24 mouse cellular contexts compared by ENCODE assay signal in the genomic region with DNA sequence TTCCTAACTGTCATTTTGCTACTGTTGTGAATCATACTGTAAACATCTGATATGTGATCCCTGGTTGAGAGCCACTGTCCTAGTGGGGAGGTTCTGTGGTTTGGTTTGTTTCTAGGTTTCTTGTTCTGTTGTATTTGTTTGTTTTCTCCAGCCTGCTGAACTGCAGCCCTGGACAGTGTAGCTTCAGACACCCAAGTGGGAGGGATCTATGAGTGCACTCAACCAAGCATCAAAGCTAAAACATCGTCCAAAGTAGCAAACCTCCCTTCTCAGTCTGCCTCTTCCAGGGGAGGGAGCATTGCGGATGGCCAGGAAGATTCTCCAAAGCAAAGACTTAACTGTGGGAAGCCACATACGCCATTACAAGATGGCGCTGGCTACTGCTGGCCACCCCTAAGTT.
DNase-seq lines count a peak whose midpoint lies in the region; ATAC-seq and TF ChIP-seq lines count a peak whose summit lies in the region.
"Had no signal": no experiment of that assay in that cellular context is flagged by ENCODE, and none has a peak within 500 bp of the region (broad histone marks: within the 10 kb centered on the region; RNA-seq: fewer than 3 reads in every experiment).

No protein-coding gene starts in this region.

- in situ Hi-C loops in Patski (cut with MboI; ENCODE audit: low pct_unique_long_range_greater_than_20kb), result no loop called here

- H3K4me3 ChIP-seq in intestine, embryonic 14.5 days (ENCODE audit: low read depth, low read length), result no peak overlapping the region
- H3K4me3 ChIP-seq in intestine, embryonic 16.5 days (ENCODE audit: low read length), result no peak overlapping the region
- H3K4me3 ChIP-seq in kidney, embryonic 15.5 days (replicated peaks), result no peak overlapping the region
- no peak overlapping the region for H3K4me3 ChIP-seq in kidney, postnatal 0 days (replicated peaks; ENCODE audit: low read depth, low read length)
- H3K4me3 ChIP-seq in hindbrain, embryonic 10.5 days, result no peak overlapping the region
- H3K4me3 ChIP-seq: embryonic facial prominence, embryonic 13.5 days; embryonic facial prominence, embryonic 15.5 days; erythroblast, embryonic 14.5 days; forebrain, embryonic 10.5 days; forebrain, embryonic 12.5 days had no signal

- no peak overlapping the region for H3K27ac ChIP-seq in intestine, embryonic 14.5 days (ENCODE audit: low read depth)
- no peak overlapping the region for H3K27ac ChIP-seq in intestine, embryonic 16.5 days (ENCODE audit: low read length)
- no peak overlapping the region for H3K27ac ChIP-seq in kidney, embryonic 15.5 days
- no peak overlapping the region for H3K27ac ChIP-seq in kidney, postnatal 0 days
- no peak overlapping the region for H3K27ac ChIP-seq in hindbrain, embryonic 10.5 days
- H3K27ac ChIP-seq: embryonic facial prominence, embryonic 13.5 days; embryonic facial prominence, embryonic 15.5 days; forebrain, embryonic 10.5 days; forebrain, embryonic 12.5 days had no signal

- WGBS in intestine, embryonic 14.5 days, result 88% methylated on average over 4 of the region's 4 CpGs
- 89% methylated on average over 4 of the region's 4 CpGs for WGBS in intestine, embryonic 16.5 days
- 76% methylated on average over 4 of the region's 4 CpGs for WGBS in kidney, embryonic 15.5 days
- WGBS in kidney, postnatal 0 days, result 63% methylated on average over 4 of the region's 4 CpGs
- 89% methylated on average over 4 of the region's 4 CpGs for WGBS in hindbrain, embryonic 10.5 days

- no peaks in the 10 kb centered on the region for H3K27me3 ChIP-seq in intestine, embryonic 14.5 days (replicated peaks; ENCODE audit: control insufficient read depth, insufficient read depth, low read length)
- no peaks in the 10 kb centered on the region for H3K27me3 ChIP-seq in intestine, embryonic 16.5 days (replicated peaks; ENCODE audit: control insufficient read depth, insufficient read depth, low read length)
- no peaks in the 10 kb centered on the region for H3K27me3 ChIP-seq in kidney, embryonic 15.5 days
- no peaks in the 10 kb centered on the region for H3K27me3 ChIP-seq in kidney, postnatal 0 days (ENCODE audit: insufficient read depth, low read length)
- no peaks in the 10 kb centered on the region for H3K27me3 ChIP-seq in Patski
- no peaks in the 10 kb centered on the region for H3K27me3 ChIP-seq in hindbrain, embryonic 10.5 days (ENCODE audit: insufficient read depth, poor library complexity, severe bottlenecking)
- H3K27me3 ChIP-seq: embryonic facial prominence, embryonic 13.5 days; embryonic facial prominence, embryonic 15.5 days; forebrain, embryonic 12.5 days had no signal

- TF ChIP-seq CTCF in kidney, postnatal 0 days (IDR thresholded peaks at IDR 0.05; ENCODE audit: low read depth), result no peak
- no peak for TF ChIP-seq CTCF in Patski (IDR thresholded peaks at IDR 0.05)

- POLR2A ChIA-PET in Patski (lab: Charles Lee), result no interaction called here

- H3K4me2 ChIP-seq in intestine, embryonic 14.5 days (ENCODE audit: low read length), result no peak overlapping the region
- H3K4me2 ChIP-seq in intestine, embryonic 16.5 days (ENCODE audit: low read depth, low read length), result no peak overlapping the region
- H3K4me2 ChIP-seq in kidney, embryonic 15.5 days, result no peak overlapping the region
- no peak overlapping the region for H3K4me2 ChIP-seq in kidney, postnatal 0 days (ENCODE audit: low read length)
- H3K4me2 ChIP-seq: embryonic facial prominence, embryonic 13.5 days; embryonic facial prominence, embryonic 15.5 days; forebrain, embryonic 12.5 days had no signal

- CTCF ChIA-PET in Patski (lab: Charles Lee), result no interaction called here

- ATAC-seq in intestine, embryonic 14.5 days (replicated peaks; ENCODE audit: low FRiP score, low TSS enrichment, low read depth), result no peak
- ATAC-seq in intestine, embryonic 16.5 days, result no peak
- ATAC-seq in kidney, embryonic 15.5 days (replicated peaks; ENCODE audit: low FRiP score), result peak; percentile 26; the same call in 1 of the 2 replicates
- peak; percentile 69 for ATAC-seq in kidney, postnatal 0 days (replicated peaks; ENCODE audit: low FRiP score, low read depth)
- ATAC-seq in Patski, result peak; percentile 65
- ATAC-seq: forebrain, embryonic 14.5 days; forebrain, embryonic 16.5 days had no signal

- no peak overlapping the region for H3K9ac ChIP-seq in intestine, embryonic 14.5 days (ENCODE audit: low read length)
- H3K9ac ChIP-seq in intestine, embryonic 16.5 days (ENCODE audit: low read depth, low read length), result no peak overlapping the region
- H3K9ac ChIP-seq in kidney, embryonic 15.5 days, result no peak overlapping the region
- no peak overlapping the region for H3K9ac ChIP-seq in kidney, postnatal 0 days (ENCODE audit: low read depth, low read length)
- H3K9ac ChIP-seq: embryonic facial prominence, embryonic 13.5 days; embryonic facial prominence, embryonic 15.5 days; forebrain, embryonic 12.5 days had no signal

- H3K9me3 ChIP-seq in intestine, embryonic 14.5 days (ENCODE audit: control insufficient read depth, low read length), result no peaks in the 10 kb centered on the region
- H3K9me3 ChIP-seq in intestine, embryonic 16.5 days (ENCODE audit: control insufficient read depth, low read length), result no peaks in the 10 kb centered on the region
- H3K9me3 ChIP-seq in kidney, embryonic 15.5 days (replicated peaks), result no peaks in the 10 kb centered on the region
- H3K9me3 ChIP-seq in kidney, postnatal 0 days (replicated peaks; ENCODE audit: low read length), result no peaks in the 10 kb centered on the region
- no peaks in the 10 kb centered on the region for H3K9me3 ChIP-seq in hindbrain, embryonic 10.5 days
- H3K9me3 ChIP-seq: embryonic facial prominence, embryonic 13.5 days; embryonic facial prominence, embryonic 15.5 days; forebrain, embryonic 10.5 days; forebrain, embryonic 12.5 days had no signal

- no peaks in the 10 kb centered on the region for H3K4me1 ChIP-seq in intestine, embryonic 14.5 days (replicated peaks; ENCODE audit: control insufficient read depth, insufficient read depth, low read length)
- no peaks in the 10 kb centered on the region for H3K4me1 ChIP-seq in intestine, embryonic 16.5 days (ENCODE audit: control insufficient read depth, insufficient read depth, low read length)
- peaks cover 21% of the 10 kb centered on the region for H3K4me1 ChIP-seq in kidney, embryonic 15.5 days
- H3K4me1 ChIP-seq in kidney, postnatal 0 days (replicated peaks; ENCODE audit: insufficient read depth, low read length), result peaks cover 4% of the 10 kb centered on the region; the same call in 1 of the 2 replicates
- H3K4me1 ChIP-seq in hindbrain, embryonic 10.5 days (replicated peaks), result no peaks in the 10 kb centered on the region
- H3K4me1 ChIP-seq: embryonic facial prominence, embryonic 13.5 days; embryonic facial prominence, embryonic 15.5 days; forebrain, embryonic 12.5 days had no signal

- no peaks in the 10 kb centered on the region for H3K36me3 ChIP-seq in intestine, embryonic 14.5 days (ENCODE audit: control insufficient read depth, insufficient read depth, low read length)
- H3K36me3 ChIP-seq in intestine, embryonic 16.5 days (ENCODE audit: control insufficient read depth, insufficient read depth, low read length), result no peaks in the 10 kb centered on the region
- H3K36me3 ChIP-seq in kidney, embryonic 15.5 days, result no peaks in the 10 kb centered on the region
- H3K36me3 ChIP-seq in kidney, postnatal 0 days (ENCODE audit: insufficient read depth, low read length), result no peaks in the 10 kb centered on the region
- H3K36me3 ChIP-seq in hindbrain, embryonic 10.5 days, result no peaks in the 10 kb centered on the region
- H3K36me3 ChIP-seq: embryonic facial prominence, embryonic 13.5 days; embryonic facial prominence, embryonic 15.5 days; forebrain, embryonic 10.5 days; forebrain, embryonic 12.5 days had no signal

- DNase-seq in intestine, embryonic 14.5 days (ENCODE audit: low spot score), result peak; percentile 24
- DNase-seq in kidney, adult 18-20 months, result no peak
- DNase-seq in kidney, postnatal 0 days (ENCODE audit: low spot score), result peak; percentile 52
- no peak for DNase-seq in kidney, postnatal 36 days
- DNase-seq in Patski (ENCODE audit: low read depth, low spot score), result no peak
- no peak for DNase-seq in hindbrain, embryonic 10.5 days (ENCODE audit: low spot score)
- DNase-seq: adrenal gland, adult 2 months; adrenal gland, postnatal 10 days; adrenal gland, postnatal 25 days; cerebellum, adult 11 months; cerebellum, adult 18-20 months; cerebellum, adult 8-10 months; cerebellum, adult 9-11 months; cerebellum, postnatal 36 days; embryo, embryonic 11 days had no signal

Comparison
In these comparisons a context has a peak if more than half of its experiments do, and no peak if none do; other contexts are left out.
1. DNase-seq: peak in intestine, embryonic 14.5 days (single experiment) and kidney, postnatal 0 days (single experiment); none in kidney, adult 18-20 months (single experiment), kidney, postnatal 36 days (0 of 2), Patski (single experiment) and hindbrain, embryonic 10.5 days (single experiment).
2. ATAC-seq: peak in kidney, embryonic 15.5 days (single experiment), kidney, postnatal 0 days (single experiment) and Patski (single experiment); none in intestine, embryonic 14.5 days (single experiment) and intestine, embryonic 16.5 days (single experiment).